Mouse (Mus musculus): ENCODE measurements around the gene Hnf1b. TPM values are rescaled to one million over a fixed set of nuclear protein-coding genes. Genes with fewer than 3 reads are reported as not detected.

Hnf1b gene
- polyA plus RNA-seq, 1 experiment from 2014 or later: not detected

GRCm38 (mm10) chr11:83881438-83881837, 31.6 kb downstream of the Hnf1b start:
- WGBS: 75% methylated on average over 5 of the region's 5 CpGs
- DNase-seq (ENCODE audit: low spot score, missing footprints) (no peak), ATAC-seq (ENCODE audit: low FRiP score) (no peak)
- Histone ChIP-seq H3K36me3 (ENCODE audit: control insufficient read depth, insufficient read depth, low read length) (no peaks in the 10 kb centered on the region), H3K27me3 (ENCODE audit: control insufficient read depth, insufficient read depth, low read length) (no peaks in the 10 kb centered on the region), H3K4me1 (ENCODE audit: control insufficient read depth, insufficient read depth, low read length) (no peaks in the 10 kb centered on the region), H3K27ac (ENCODE audit: low read depth, low read length) (no peak overlapping the region), H3K4me2 (no peak overlapping the region), H3K9me3 (ENCODE audit: control insufficient read depth, low read length) (no peaks in the 10 kb centered on the region), H3K9ac (ENCODE audit: low read length) (no peak overlapping the region), H3K4me3 (ENCODE audit: low read depth, low read length) (no peak overlapping the region)

- no peaks in the 10 kb centered on the region for H3K9me3 ChIP-seq (ENCODE audit: control insufficient read depth, low read length)
- no peaks in the 10 kb centered on the region for H3K4me1 ChIP-seq (ENCODE audit: control insufficient read depth, insufficient read depth, low read length)
- no peak overlapping the region for H3K4me2 ChIP-seq
- 72% methylated on average over 6 of the region's 6 CpGs for WGBS
- no peak for DNase-seq (ENCODE audit: low spot score, missing footprints)
- H3K4me3 ChIP-seq (ENCODE audit: low read depth, low read length): no peak overlapping the region
- H3K9ac ChIP-seq (ENCODE audit: low read length): no peak overlapping the region
- no peaks in the 10 kb centered on the region for H3K36me3 ChIP-seq (ENCODE audit: control insufficient read depth, insufficient read depth, low read length)
- ATAC-seq (ENCODE audit: low FRiP score): no peak
- H3K27me3 ChIP-seq (ENCODE audit: control insufficient read depth, insufficient read depth, low read length): no peaks in the 10 kb centered on the region
- no peak overlapping the region for H3K27ac ChIP-seq (ENCODE audit: low read depth, low read length)
Observed at GRCm38 (mm10) chr11:83882552-83882951, 32.7 kb downstream of the Hnf1b start.

GRCm38 (mm10) chr11:83883074-83883473, 33.2 kb downstream of the Hnf1b start:
- H3K4me3 ChIP-seq (ENCODE audit: low read depth, low read length): no peak overlapping the region
- WGBS: 85% methylated on average over 6 of the region's 6 CpGs
- ATAC-seq (ENCODE audit: low FRiP score): no peak

DNA sequence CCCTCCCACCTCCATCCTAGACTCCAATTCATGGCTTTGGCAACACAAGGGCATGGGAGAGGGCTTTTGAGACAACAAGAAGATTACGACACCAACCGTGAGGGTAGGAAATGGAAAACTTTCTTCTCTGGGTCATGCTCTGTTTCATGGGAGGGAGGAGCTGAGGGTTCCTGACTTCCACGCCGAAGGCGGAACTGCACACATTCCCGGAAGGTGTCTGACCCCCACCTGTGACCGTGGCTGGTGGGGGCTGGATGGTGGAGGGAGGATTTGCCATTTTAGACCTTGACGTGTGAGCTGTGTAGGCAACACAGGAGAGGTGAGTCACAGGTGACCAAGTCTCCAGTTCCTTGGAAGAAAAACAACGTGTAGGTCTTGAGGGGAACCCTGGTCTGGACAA, 33.9 kb downstream of the Hnf1b start:
- WGBS: 89% methylated on average over 9 of the region's 9 CpGs
- Histone ChIP-seq H3K4me2 (no peak overlapping the region), H3K27me3 (ENCODE audit: control insufficient read depth, insufficient read depth, low read length) (no peaks in the 10 kb centered on the region), H3K9me3 (ENCODE audit: control insufficient read depth, low read length) (no peaks in the 10 kb centered on the region), H3K4me1 (ENCODE audit: control insufficient read depth, insufficient read depth, low read length) (no peaks in the 10 kb centered on the region), H3K4me3 (ENCODE audit: low read depth, low read length) (no peak overlapping the region), H3K27ac (ENCODE audit: low read depth, low read length) (no peak overlapping the region), H3K9ac (ENCODE audit: low read length) (no peak overlapping the region), H3K36me3 (ENCODE audit: control insufficient read depth, insufficient read depth, low read length) (no peaks in the 10 kb centered on the region)
- ATAC-seq (ENCODE audit: low FRiP score): no peak
- no peak for DNase-seq (ENCODE audit: low spot score, missing footprints)

More at GRCm38 (mm10) chr11:83883074-83883473, 33.2 kb downstream of the Hnf1b start:
- H3K9me3 ChIP-seq (ENCODE audit: control insufficient read depth, low read length): no peaks in the 10 kb centered on the region
- H3K4me1 ChIP-seq (ENCODE audit: control insufficient read depth, insufficient read depth, low read length): no peaks in the 10 kb centered on the region
- no peak overlapping the region for H3K27ac ChIP-seq (ENCODE audit: low read depth, low read length)
- H3K27me3 ChIP-seq (ENCODE audit: control insufficient read depth, insufficient read depth, low read length): no peaks in the 10 kb centered on the region
- no peak overlapping the region for H3K4me2 ChIP-seq
- H3K9ac ChIP-seq (ENCODE audit: low read length): no peak overlapping the region
- DNase-seq (ENCODE audit: low spot score, missing footprints): no peak
- no peaks in the 10 kb centered on the region for H3K36me3 ChIP-seq (ENCODE audit: control insufficient read depth, insufficient read depth, low read length)

GRCm38 (mm10) chr11:83885175-83885574, 35.3 kb downstream of the Hnf1b start:
- H3K9ac ChIP-seq (ENCODE audit: low read length): no peak overlapping the region
- H3K36me3 ChIP-seq (ENCODE audit: control insufficient read depth, insufficient read depth, low read length): no peaks in the 10 kb centered on the region
- H3K4me2 ChIP-seq: no peak overlapping the region
- H3K27me3 ChIP-seq (ENCODE audit: control insufficient read depth, insufficient read depth, low read length): no peaks in the 10 kb centered on the region
- no peaks in the 10 kb centered on the region for H3K9me3 ChIP-seq (ENCODE audit: control insufficient read depth, low read length)
- ATAC-seq (ENCODE audit: low FRiP score) (no peak), DNase-seq (ENCODE audit: low spot score, missing footprints) (no peak)
- H3K27ac ChIP-seq (ENCODE audit: low read depth, low read length): no peak overlapping the region
- WGBS: 93% methylated on average over 8 of the region's 8 CpGs
- H3K4me1 ChIP-seq (ENCODE audit: control insufficient read depth, insufficient read depth, low read length): no peaks in the 10 kb centered on the region
- H3K4me3 ChIP-seq (ENCODE audit: low read depth, low read length): no peak overlapping the region

- 84% methylated on average over 3 of the region's 3 CpGs for WGBS
- H3K27me3 ChIP-seq (ENCODE audit: control insufficient read depth, insufficient read depth, low read length): no peaks in the 10 kb centered on the region
- H3K4me1 ChIP-seq (ENCODE audit: control insufficient read depth, insufficient read depth, low read length): no peaks in the 10 kb centered on the region
- DNase-seq (ENCODE audit: low spot score, missing footprints) (no peak), ATAC-seq (ENCODE audit: low FRiP score) (no peak)
- no peak overlapping the region for H3K9ac ChIP-seq (ENCODE audit: low read length)
- H3K4me3 ChIP-seq (ENCODE audit: low read depth, low read length): no peak overlapping the region
- H3K9me3 ChIP-seq (ENCODE audit: control insufficient read depth, low read length): no peaks in the 10 kb centered on the region
- H3K36me3 ChIP-seq (ENCODE audit: control insufficient read depth, insufficient read depth, low read length): no peaks in the 10 kb centered on the region
- no peak overlapping the region for H3K4me2 ChIP-seq
- H3K27ac ChIP-seq (ENCODE audit: low read depth, low read length): no peak overlapping the region
Observed at GRCm38 (mm10) chr11:83886746-83887145, 36.9 kb downstream of the Hnf1b start.

- no peak for ATAC-seq (ENCODE audit: low FRiP score)
- Histone ChIP-seq H3K4me1 (ENCODE audit: control insufficient read depth, insufficient read depth, low read length) (no peaks in the 10 kb centered on the region), H3K36me3 (ENCODE audit: control insufficient read depth, insufficient read depth, low read length) (no peaks in the 10 kb centered on the region), H3K27ac (ENCODE audit: low read depth, low read length) (no peak overlapping the region), H3K4me2 (no peak overlapping the region), H3K27me3 (ENCODE audit: control insufficient read depth, insufficient read depth, low read length) (no peaks in the 10 kb centered on the region), H3K9me3 (ENCODE audit: control insufficient read depth, low read length) (no peaks in the 10 kb centered on the region), H3K4me3 (ENCODE audit: low read depth, low read length) (no peak overlapping the region), H3K9ac (ENCODE audit: low read length) (no peak overlapping the region)
- no peak for DNase-seq (ENCODE audit: low spot score, missing footprints)
- WGBS: 45% methylated on average over 6 of the region's 6 CpGs
Observed at GRCm38 (mm10) chr11:83891366-83891765, 41.5 kb downstream of the Hnf1b start.

DNA sequence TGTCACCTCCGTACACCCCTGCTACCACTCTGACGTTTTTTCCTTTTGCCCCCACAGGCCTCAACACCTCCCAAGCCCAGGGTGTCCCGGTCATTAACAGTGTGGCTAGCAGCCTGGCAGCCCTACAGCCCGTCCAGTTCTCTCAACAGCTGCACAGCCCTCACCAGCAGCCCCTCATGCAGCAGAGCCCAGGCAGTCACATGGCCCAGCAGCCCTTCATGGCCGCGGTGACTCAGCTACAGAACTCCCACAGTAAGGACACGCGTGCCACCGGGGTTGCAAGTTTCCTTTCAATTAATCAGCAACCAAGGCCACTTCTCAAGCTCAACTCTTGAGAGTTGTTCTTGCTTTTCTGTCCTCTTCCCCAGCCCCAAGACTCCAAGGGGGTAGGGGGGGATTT, 43.5 kb downstream of the Hnf1b start:
- Histone ChIP-seq H3K4me2 (no peak overlapping the region), H3K36me3 (ENCODE audit: control insufficient read depth, insufficient read depth, low read length) (no peaks in the 10 kb centered on the region), H3K9ac (ENCODE audit: low read length) (no peak overlapping the region), H3K27me3 (ENCODE audit: control insufficient read depth, insufficient read depth, low read length) (no peaks in the 10 kb centered on the region), H3K4me3 (ENCODE audit: low read depth, low read length) (no peak overlapping the region), H3K9me3 (ENCODE audit: control insufficient read depth, low read length) (no peaks in the 10 kb centered on the region), H3K4me1 (ENCODE audit: control insufficient read depth, insufficient read depth, low read length) (no peaks in the 10 kb centered on the region), H3K27ac (ENCODE audit: low read depth, low read length) (no peak overlapping the region)
- ATAC-seq (ENCODE audit: low FRiP score): no peak
- 85% methylated on average over 9 of the region's 9 CpGs for WGBS
- no peak for DNase-seq (ENCODE audit: low spot score, missing footprints)

GRCm38 (mm10) chr11:83896430-83897410, 46.9 kb downstream of the Hnf1b start:
- 77% methylated on average over 16 of the region's 16 CpGs for WGBS
- ATAC-seq (ENCODE audit: low FRiP score): no peak

More at GRCm38 (mm10) chr11:83896430-83897410, 46.9 kb downstream of the Hnf1b start:
- Histone ChIP-seq H3K9ac (ENCODE audit: low read length) (no peak overlapping the region), H3K36me3 (ENCODE audit: control insufficient read depth, insufficient read depth, low read length) (no peaks in the 10 kb centered on the region), H3K4me1 (ENCODE audit: control insufficient read depth, insufficient read depth, low read length) (no peaks in the 10 kb centered on the region), H3K27ac (ENCODE audit: low read depth, low read length) (no peak overlapping the region), H3K27me3 (ENCODE audit: control insufficient read depth, insufficient read depth, low read length) (no peaks in the 10 kb centered on the region), H3K4me3 (ENCODE audit: low read depth, low read length) (no peak overlapping the region), H3K4me2 (no peak overlapping the region), H3K9me3 (ENCODE audit: control insufficient read depth, low read length) (no peaks in the 10 kb centered on the region)
- DNase-seq (ENCODE audit: low spot score, missing footprints): no peak
